Mouse (Mus musculus) CH12.LX (cell line): ENCODE data around the gene Man2a1. TPM values are rescaled to one million over a fixed set of nuclear protein-coding genes. Genes with fewer than 3 reads are reported as not detected.

ENCODE experiments used
- DNase-seq: peaks from one replicate; pipeline ENCODE4 v3.0.0-alpha.2; 2013; ENCODE audit errors: extremely low read depth
- H3K27ac ChIP-seq: 2 replicates; pipeline ENCODE4 v1.5.1; 2012; ENCODE audit warnings: low read depth, mild to moderate bottlenecking, control low read depth, moderate library complexity; ENCODE audit not compliant: insufficient read depth
- H3K27me3 ChIP-seq: replicated peaks from 2 replicates; pipeline ENCODE3; 2012; ENCODE audit warnings: inconsistent platforms
- H3K36me3 ChIP-seq, 2 experiments: replicated peaks in 1 of 2; 2 replicates each; pipeline versions ENCODE3 to v1.6.1; 2012; ENCODE audit warnings: inconsistent platforms in 1 of 2, low read length in 1 of 2, mild to moderate bottlenecking in 1 of 2, mixed read lengths in 1 of 2, moderate library complexity in 1 of 2; ENCODE audit not compliant: control insufficient read depth in 1 of 2, insufficient read depth in 1 of 2
- H3K4me1 ChIP-seq, 2 experiments: 2 replicates each; pipeline ENCODE4 v1.6.1; 2012; ENCODE audit warnings: inconsistent platforms in 1 of 2, moderate library complexity in 1 of 2; ENCODE audit not compliant: insufficient read depth in 2 of 2, control insufficient read depth in 1 of 2
- H3K4me2 ChIP-seq: 2 replicates; pipeline ENCODE4 v1.6.1; 2012; ENCODE audit warnings: low read depth, mild to moderate bottlenecking, control low read depth; ENCODE audit not compliant: poor library complexity, insufficient read depth, severe bottlenecking
- H3K4me3 ChIP-seq, 3 experiments: fragments of 150-350 bp in 1 of 3; sonication (generic) in 1 of 3; replicated peaks in 1 of 3; 2 replicates each; pipeline versions ENCODE3 to v1.5.1; 2011 to 2012; ENCODE audit warnings: low read depth in 2 of 3, low read length in 2 of 3, mild to moderate bottlenecking in 2 of 3, moderate library complexity in 2 of 3, control low read depth in 1 of 3, improper control_type of control experiment in 1 of 3, inconsistent platforms in 1 of 3, mixed read lengths in 1 of 3; ENCODE audit not compliant: poor library complexity in 1 of 3
- H3K79me2 ChIP-seq: replicated peaks from 2 replicates; pipeline ENCODE4 v1.6.1; 2012; ENCODE audit warnings: mild to moderate bottlenecking, moderate library complexity; ENCODE audit not compliant: control insufficient read depth, poor library complexity, insufficient read depth, severe bottlenecking; ENCODE audit errors: extremely low read depth
- H3K9ac ChIP-seq: 2 replicates; pipeline ENCODE4 v1.6.1; 2012; ENCODE audit warnings: low read depth, mild to moderate bottlenecking, control low read depth, moderate library complexity; ENCODE audit not compliant: insufficient read depth
- H3K9me3 ChIP-seq: replicated peaks from 2 replicates; pipeline ENCODE3; 2012; ENCODE audit warnings: low read length, inconsistent platforms, mixed read lengths
- CHD2 ChIP-seq: IDR thresholded peaks from 2 replicates; pipeline ENCODE4 v1.6.1; 2011; ENCODE audit warnings: low read length, improper control_type of control experiment
- CTCF ChIP-seq, 2 experiments: IDR thresholded peaks in 1 of 2; conservative IDR thresholded peaks in 1 of 2; 2 replicates each; pipeline ENCODE4 v1.5.1; 2011 to 2012; ENCODE audit warnings: low read depth in 2 of 2, low read length in 2 of 2, improper control_type of control experiment in 1 of 2, inconsistent platforms in 1 of 2, mild to moderate bottlenecking in 1 of 2, moderate library complexity in 1 of 2
- GABPA ChIP-seq: IDR thresholded peaks from 2 replicates; pipeline ENCODE4 v1.6.1; 2012; ENCODE audit warnings: low read depth, low read length, improper control_type of control experiment, inconsistent platforms; ENCODE audit not compliant: insufficient replicate concordance
- JUN ChIP-seq: IDR thresholded peaks from 2 replicates; pipeline ENCODE4 v1.6.1; 2011; ENCODE audit warnings: low read depth, mild to moderate bottlenecking, low read length, improper control_type of control experiment, moderate library complexity; ENCODE audit not compliant: insufficient read depth
- KAT2A ChIP-seq: IDR thresholded peaks from 2 replicates; pipeline ENCODE4 v1.6.1; 2012; ENCODE audit warnings: low read length, improper control_type of control experiment, inconsistent platforms; ENCODE audit not compliant: insufficient replicate concordance
- MAFK ChIP-seq: IDR thresholded peaks from 2 replicates; pipeline ENCODE4 v1.6.1; 2011; ENCODE audit warnings: low read length, improper control_type of control experiment; ENCODE audit not compliant: insufficient replicate concordance
- MAX ChIP-seq: IDR thresholded peaks from 2 replicates; pipeline ENCODE4 v1.6.1; 2011; ENCODE audit warnings: low read length, improper control_type of control experiment
- MAZ ChIP-seq: IDR thresholded peaks from 2 replicates; pipeline ENCODE4 v1.6.1; 2012; ENCODE audit warnings: low read depth, mild to moderate bottlenecking, inconsistent platforms, low read length, improper control_type of control experiment, moderate library complexity
- MXI1 ChIP-seq: IDR thresholded peaks from 2 replicates; pipeline ENCODE4 v1.6.1; 2011; ENCODE audit warnings: mild to moderate bottlenecking, low read depth, low read length, improper control_type of control experiment
- NRF1 ChIP-seq: IDR thresholded peaks from 2 replicates; pipeline ENCODE4 v1.6.1; 2014; ENCODE audit warnings: low read depth, mild to moderate bottlenecking, inconsistent platforms, low read length, improper control_type of control experiment, moderate library complexity
- POLR2AphosphoS2 ChIP-seq: IDR thresholded peaks from 2 replicates; pipeline ENCODE4 v1.6.1; 2011; ENCODE audit warnings: low read depth, low read length, improper control_type of control experiment
- RAD21 ChIP-seq: IDR thresholded peaks from 2 replicates; pipeline ENCODE4 v1.6.1; 2011; ENCODE audit warnings: low read depth, mild to moderate bottlenecking, low read length, improper control_type of control experiment, moderate library complexity
- SMC3 ChIP-seq: IDR thresholded peaks from 2 replicates; pipeline ENCODE4 v1.6.1; 2011; ENCODE audit warnings: low read depth, low read length, improper control_type of control experiment
- TBP ChIP-seq: conservative IDR thresholded peaks from 2 replicates; pipeline ENCODE4 v1.6.1; 2011; ENCODE audit warnings: low read depth, low read length, improper control_type of control experiment
- TCF12 ChIP-seq: IDR thresholded peaks from 2 replicates; pipeline ENCODE4 v1.6.1; 2014; ENCODE audit warnings: low read depth, mild to moderate bottlenecking, inconsistent platforms, low read length, improper control_type of control experiment
- UBTF ChIP-seq: IDR thresholded peaks from 2 replicates; pipeline ENCODE4 v1.6.1; 2012; ENCODE audit warnings: low read depth, mild to moderate bottlenecking, inconsistent platforms, low read length, improper control_type of control experiment, moderate library complexity
- USF1 ChIP-seq: IDR thresholded peaks from 2 replicates; pipeline ENCODE4 v1.6.1; 2014; ENCODE audit warnings: low read depth, mild to moderate bottlenecking, inconsistent platforms, low read length, improper control_type of control experiment
- USF2 ChIP-seq: conservative IDR thresholded peaks from 2 replicates; pipeline ENCODE4 v1.6.1; 2011; ENCODE audit warnings: low read depth, low read length, improper control_type of control experiment
- ZNF384 ChIP-seq: IDR thresholded peaks from 2 replicates; pipeline ENCODE4 v1.6.1; 2012; ENCODE audit warnings: low read depth, low read length, improper control_type of control experiment, inconsistent platforms
- dilution Hi-C: fragments of 300-500 bp; cut with MboI; formaldehyde crosslinking; loops from 2 replicates; pipeline ENCODE4 v1.14.3; 2020; ENCODE audit warnings: low sequenced_read_pairs; ENCODE audit not compliant: extremely low pct_unique_long_range_greater_than_20kb, extremely low pct_ligation_motif_present
- in situ Hi-C: fragments of 300-500 bp; cut with MboI; formaldehyde crosslinking; loops from 3 replicates; pipeline ENCODE4 v1.14.3; 2019; ENCODE audit warnings: low sequenced_read_pairs, low pct_ligation_motif_present, low pct_unique_long_range_greater_than_20kb, mixed read lengths
- polyA plus RNA-seq: library from polyadenylated mRNA; unstranded; fragments of >175 nt; gene quantifications from 2 replicates; pipeline ENCODE4 v1.2.1, GENCODE M21; 2012; ENCODE audit warnings: low read depth; ENCODE audit not compliant: insufficient read length
- total RNA-seq, 2 experiments: library from RNA; depleted of rRNA; stranded (reverse); fragments of 300-350 nt in 1 of 2; fragments of >200 nt in 1 of 2; gene quantifications; 2 replicates each; pipeline ENCODE4 v1.2.3; 2012 to 2014

Gene Man2a1
- total and polyA plus RNA-seq, 3 experiments = 7.9 to 15.4 (median 11.9) TPM

GRCm38 (mm10) chr17:64737918-64738317, 137.4 kb downstream of the Man2a1 start:
- H3K4me1 ChIP-seq = no peaks in the 10 kb centered on the region
- peaks cover 4 to 71% of the 10 kb centered on the region in 2 experiments for H3K36me3 ChIP-seq
- no peak overlapping the region for H3K27ac ChIP-seq
- TF ChIP-seq SMC3 (no peak), USF2 (no peak), MAFK (no peak), CHD2 (no peak), MXI1 (no peak), JUN (no peak), MAZ (no peak), USF1 (no peak), CTCF (conservative IDR thresholded peaks at IDR 0.05 in 1 of 2, IDR thresholded peaks at IDR 0.05 in 1 of 2; ENCODE audit: low read depth in 2 of 2, low read length in 2 of 2) (no peak), TCF12 (no peak), TBP (no peak), GABPA (no peak), NRF1 (no peak), POLR2AphosphoS2 (no peak), RAD21 (no peak), MAX (no peak), UBTF (no peak), KAT2A (no peak)
- TF ChIP-seq, all 38 proteins: peak for 0
- Histone ChIP-seq H3K4me3 (no peak overlapping the region), H3K9ac (no peak overlapping the region), H3K9me3 (no peaks in the 10 kb centered on the region), H3K79me2 (no peaks in the 10 kb centered on the region), H3K4me2 (no peak overlapping the region), H3K27me3 (no peaks in the 10 kb centered on the region)
- in situ Hi-C loops = no loop called here
- dilution Hi-C loops = no loop called here
- DNase-seq = no peak

- Histone ChIP-seq H3K4me3 (no peak overlapping the region), H3K79me2 (no peaks in the 10 kb centered on the region), H3K36me3 (peaks cover 5 to 76% of the 10 kb centered on the region in 2 experiments), H3K4me2 (no peak overlapping the region), H3K4me1 (no peaks in the 10 kb centered on the region), H3K9me3 (no peaks in the 10 kb centered on the region), H3K27me3 (no peaks in the 10 kb centered on the region), H3K9ac (no peak overlapping the region), H3K27ac (no peak overlapping the region)
- TF ChIP-seq MAZ = no peak
- no peak for TF ChIP-seq POLR2AphosphoS2
- TF ChIP-seq USF2 = no peak
- no peak for TF ChIP-seq ZNF384
- in situ Hi-C loops (no loop called here), dilution Hi-C loops (no loop called here)
- DNase-seq = no peak
Measured at GRCm38 (mm10) chr17:64739129-64739528, 138.6 kb downstream of the Man2a1 start.
